Mouse (Mus musculus) adrenal gland, adult 8-10 months (tissue): Measurements from ENCODE around the gene Pde5a. TPM values are rescaled to one million over a fixed set of nuclear protein-coding genes. Genes with fewer than 3 reads are reported as not detected.
A peak's percentile ranks its signal among the peaks of the same experiment; 100 is the strongest.

Experiments
- DNase-seq: peaks from one replicate; pipeline ENCODE4 v3.0.0; 2022
- total RNA-seq, 4 experiments: library from RNA; stranded (reverse); gene quantifications; 2 replicates each; pipeline ENCODE4 v1.2.4; 2022

The Pde5a gene
- total RNA-seq, 4 experiments from 2014 or later, result 32.8 to 65.1 (median 51.7) TPM

GRCm38 (mm10) chr3:122859829-122860228 lies 131.1 kb downstream of the Pde5a start:
- no peak for DNase-seq

- no peak for DNase-seq
Observed at GRCm38 (mm10) chr3:122860573-122861498, 132.1 kb downstream of the Pde5a start.

GRCm38 (mm10) chr3:122865092-122865491 lies 136.3 kb downstream of the Pde5a start:
- peak; percentile 1 for DNase-seq

GRCm38 (mm10) chr3:122868270-122868669 lies 139.5 kb downstream of the Pde5a start:
- DNase-seq, result no peak

- DNase-seq, result no peak
Observed at GRCm38 (mm10) chr3:122871596-122871995, 142.8 kb downstream of the Pde5a start.

GRCm38 (mm10) chr3:122876870-122877269 lies 148.1 kb downstream of the Pde5a start:
- no peak for DNase-seq

GRCm38 (mm10) chr3:122877543-122877942 lies 148.8 kb downstream of the Pde5a start:
- DNase-seq, result no peak

- DNase-seq, result no peak
Observed at GRCm38 (mm10) chr3:122878705-122879315, 150.1 kb downstream of the Pde5a start.

GRCm38 (mm10) chr3:122887505-122888301 lies 159.0 kb downstream of the Pde5a start:
- no peak for DNase-seq

- DNase-seq, result no peak
Observed at GRCm38 (mm10) chr3:122888371-122888819, 159.6 kb downstream of the Pde5a start.

- DNase-seq, result no peak
Observed at GRCm38 (mm10) chr3:122894772-122895171, 166.0 kb downstream of the Pde5a start, which contains the start of gene Fabp2. Gene Fabp2, plus strand, starts transcription at chr3:122895072.

GRCm38 (mm10) chr3:122895189-122895731 lies 166.5 kb downstream of the Pde5a start:
- no peak for DNase-seq

GRCm38 (mm10) chr3:122898254-122898653 lies 169.5 kb downstream of the Pde5a start:
- no peak for DNase-seq

- DNase-seq, result no peak
Observed at GRCm38 (mm10) chr3:122903746-122904433, 175.1 kb downstream of the Pde5a start.

GRCm38 (mm10) chr3:122907841-122908240 lies 179.1 kb downstream of the Pde5a start:
- peak; percentile 19 for DNase-seq

Other genes with a start within 250 kb of the Pde5a start
- 10 to 100 TPM; 14.5 to 32.5 (median 22.5) TPM for gene Fnbp1l, start 109.2 kb upstream of the Pde5a start, total RNA-seq
- gene Fabp2, start 166.1 kb downstream of the Pde5a start, total RNA-seq, result not detected
- gene Gm10959, start 190.4 kb downstream of the Pde5a start, total RNA-seq, result not detected
- 10 to 100 TPM; 41.2 to 54.4 (median 47.5) TPM for gene 1810037I17Rik, start 195.3 kb downstream of the Pde5a start, total RNA-seq